Mouse (Mus musculus) forebrain, embryonic 14.5 days (tissue): ENCODE results near the gene Shank3. TPM values are rescaled to one million over a fixed set of nuclear protein-coding genes. Genes with fewer than 3 reads are reported as not detected.

Experiments used
- ATAC-seq: fragments of 200-750 bp; cut with Nextera tagmentation; 2 replicates; pipeline ENCODE4 v1.8.0; 2017; ENCODE audit warnings: mild to moderate bottlenecking, moderate library complexity
- DNase-seq: peaks from one replicate; pipeline ENCODE4 v3.0.0-alpha.2; 2015; ENCODE audit warnings: low spot score
- H3K27ac ChIP-seq: fragments of 300-500 bp; sonication (generic); 2 replicates; pipeline ENCODE4 v1.5.1; 2014; ENCODE audit warnings: low read depth, mild to moderate bottlenecking, control low read depth, low read length, moderate library complexity
- H3K27me3 ChIP-seq: fragments of 300-500 bp; sonication (generic); replicated peaks from 2 replicates; pipeline ENCODE4 v1.6.1; 2014; ENCODE audit warnings: low read length, control low read depth, mixed read lengths; ENCODE audit not compliant: control insufficient read depth, insufficient read depth
- H3K36me3 ChIP-seq: fragments of 300-500 bp; sonication (generic); 2 replicates; pipeline ENCODE4 v1.6.1; 2014; ENCODE audit warnings: low read length, control low read depth; ENCODE audit not compliant: control insufficient read depth, insufficient read depth
- H3K4me1 ChIP-seq: fragments of 300-500 bp; sonication (generic); 2 replicates; pipeline ENCODE4 v1.6.1; 2014; ENCODE audit warnings: antibody characterized with exemption, low read length, control low read depth; ENCODE audit not compliant: control insufficient read depth, insufficient read depth
- H3K4me2 ChIP-seq: fragments of 300-500 bp; sonication (generic); 2 replicates; pipeline ENCODE4 v1.6.1; 2014; ENCODE audit warnings: mild to moderate bottlenecking, control low read depth, low read length
- H3K4me3 ChIP-seq: fragments of 300-500 bp; sonication (generic); 2 replicates; pipeline ENCODE4 v1.5.1; 2014; ENCODE audit warnings: low read depth, low read length, control low read depth
- H3K9ac ChIP-seq: fragments of 300-500 bp; sonication (generic); 2 replicates; pipeline ENCODE4 v1.6.1; 2014; ENCODE audit warnings: mild to moderate bottlenecking, low read length, control low read depth, moderate library complexity
- H3K9me3 ChIP-seq: fragments of 300-500 bp; sonication (generic); replicated peaks from 2 replicates; pipeline ENCODE4 v1.6.1; 2016; ENCODE audit warnings: low read length, control low read depth, mixed read lengths; ENCODE audit not compliant: control insufficient read depth
- WGBS: fragments of 180-500 bp; shearing (Covaris S2); extraction: QIAGEN DNeasy Blood & Tissue Kit; methylation state at CpG from one replicate; pipeline ENCODE4 v1.1.7; 2014; 5-methylcytosine and 5-hydroxymethylcytosine counted together
- polyA plus RNA-seq: library from polyadenylated mRNA; unstranded; fragments of >200 nt; fragmentation: Nextera tagmentation; extraction: Ambion mirVana; gene quantifications from 2 replicates; pipeline ENCODE4 v1.2.1, GENCODE M21; 2014

The Shank3 gene
- polyA plus RNA-seq, 1 experiment from 2014 or later = 4.8 TPM

DNA sequence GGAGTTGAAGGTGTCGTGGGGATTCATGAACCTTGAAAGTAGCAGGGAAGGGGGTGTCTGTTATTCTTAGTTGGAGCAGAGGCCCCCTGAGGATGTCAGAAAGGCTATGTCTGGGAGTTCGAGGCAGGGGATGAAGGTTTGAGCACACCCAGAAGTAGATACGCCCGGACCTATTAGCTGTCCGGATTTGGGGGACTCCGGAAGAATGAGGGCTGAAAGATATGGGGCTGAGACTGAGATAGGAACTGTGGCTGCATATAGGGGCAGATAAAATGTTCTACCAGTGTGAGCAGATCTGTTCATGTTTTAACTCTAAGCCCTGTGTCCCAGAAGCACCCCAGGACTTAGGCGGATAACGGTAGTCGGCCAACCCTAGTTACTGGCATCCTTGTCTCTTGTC lies 5.4 kb downstream of the Shank3 start:
- no peak overlapping the region for H3K4me3 ChIP-seq
- DNase-seq = no peak
- H3K27me3 ChIP-seq = peaks cover 3% of the 10 kb centered on the region; the same call in 1 of the 2 replicates
- H3K36me3 ChIP-seq = peaks cover 10% of the 10 kb centered on the region; the same call in 1 of the 2 replicates
- H3K9ac ChIP-seq = no peak overlapping the region
- no peaks in the 10 kb centered on the region for H3K4me1 ChIP-seq
- no peaks in the 10 kb centered on the region for H3K9me3 ChIP-seq
- no peak overlapping the region for H3K27ac ChIP-seq
- 95% methylated on average over 9 of the region's 9 CpGs for WGBS
- no peak overlapping the region for H3K4me2 ChIP-seq
- no peak for ATAC-seq

DNA sequence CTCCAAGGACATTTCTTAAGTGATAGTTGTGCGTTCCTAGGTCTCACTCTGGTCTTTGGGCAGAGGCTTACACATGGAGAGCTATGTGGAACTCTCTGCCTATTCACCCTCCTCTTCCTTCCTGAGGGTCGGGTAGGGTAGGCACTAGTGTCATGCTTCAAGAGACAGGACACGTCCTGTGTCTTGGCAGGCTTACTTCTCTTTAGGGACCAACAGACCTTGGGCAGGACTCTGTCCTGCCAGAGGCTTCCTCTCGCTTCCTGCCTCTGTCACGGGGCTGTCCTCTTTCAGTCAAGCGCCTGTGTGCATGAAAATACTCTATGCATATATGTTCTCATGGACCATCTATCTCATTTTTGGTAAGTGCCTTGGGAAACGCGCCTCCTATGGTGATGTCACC lies 8.3 kb downstream of the Shank3 start:
- WGBS = 92% methylated on average over 8 of the region's 8 CpGs

DNA sequence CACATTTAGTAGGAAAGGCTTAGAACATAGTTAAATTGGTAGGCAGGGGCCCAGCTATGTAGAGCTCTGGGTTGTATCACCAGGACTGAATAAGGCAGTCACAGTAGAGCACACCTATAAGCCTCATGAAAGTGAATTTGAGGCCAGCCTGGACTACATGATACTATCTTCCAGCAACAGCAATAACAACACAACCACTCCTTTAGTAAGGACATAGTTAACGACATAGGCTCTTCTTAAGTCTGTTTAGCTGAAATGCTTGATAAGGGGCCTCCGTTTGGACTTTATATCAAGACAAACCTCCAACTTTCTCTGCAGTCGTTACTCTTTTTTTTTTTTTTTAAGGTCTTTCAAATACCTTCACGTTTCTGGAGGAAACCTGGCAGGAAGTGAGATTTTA lies 13.3 kb downstream of the Shank3 start:
- no peak overlapping the region for H3K4me2 ChIP-seq
- H3K4me3 ChIP-seq = no peak overlapping the region
- no peaks in the 10 kb centered on the region for H3K27me3 ChIP-seq
- H3K27ac ChIP-seq = no peak overlapping the region
- no peak for DNase-seq
- H3K9ac ChIP-seq = no peak overlapping the region
- H3K4me1 ChIP-seq = no peaks in the 10 kb centered on the region
- no peaks in the 10 kb centered on the region for H3K9me3 ChIP-seq
- no peak for ATAC-seq
- H3K36me3 ChIP-seq = no peaks in the 10 kb centered on the region
- 74% methylated on average over 4 of the region's 4 CpGs for WGBS

More for the DNA sequence above, 8.3 kb downstream of the Shank3 start:
- DNase-seq = no peak
- Histone ChIP-seq H3K9me3 (no peaks in the 10 kb centered on the region), H3K27me3 (no peaks in the 10 kb centered on the region), H3K4me1 (no peaks in the 10 kb centered on the region), H3K4me2 (no peak overlapping the region), H3K4me3 (no peak overlapping the region), H3K27ac (no peak overlapping the region), H3K9ac (no peak overlapping the region), H3K36me3 (peaks cover 10% of the 10 kb centered on the region; the same call in 1 of the 2 replicates)
- no peak for ATAC-seq

DNA sequence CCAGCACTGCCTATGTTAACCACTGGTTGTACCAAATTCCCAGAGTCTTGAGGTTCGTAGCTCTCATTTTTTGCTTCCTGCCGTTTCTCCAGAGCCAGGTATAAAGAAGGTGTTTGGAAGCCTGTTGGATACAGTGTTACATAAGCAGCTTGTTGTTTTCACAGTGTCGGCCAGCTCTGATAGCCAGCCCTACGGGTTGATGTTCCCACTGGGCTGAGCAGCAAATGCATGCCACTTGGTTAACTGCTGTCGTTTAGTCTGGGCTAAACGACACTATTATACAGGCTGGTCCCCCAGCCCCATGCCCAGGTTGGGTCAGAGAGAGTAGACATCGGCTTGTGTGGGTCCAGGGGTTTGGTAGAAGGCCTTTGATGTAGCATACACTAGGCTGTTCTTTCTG lies 22.5 kb downstream of the Shank3 start:
- 82% methylated on average over 7 of the region's 7 CpGs for WGBS
- no peak for DNase-seq
- no peak for ATAC-seq

DNA sequence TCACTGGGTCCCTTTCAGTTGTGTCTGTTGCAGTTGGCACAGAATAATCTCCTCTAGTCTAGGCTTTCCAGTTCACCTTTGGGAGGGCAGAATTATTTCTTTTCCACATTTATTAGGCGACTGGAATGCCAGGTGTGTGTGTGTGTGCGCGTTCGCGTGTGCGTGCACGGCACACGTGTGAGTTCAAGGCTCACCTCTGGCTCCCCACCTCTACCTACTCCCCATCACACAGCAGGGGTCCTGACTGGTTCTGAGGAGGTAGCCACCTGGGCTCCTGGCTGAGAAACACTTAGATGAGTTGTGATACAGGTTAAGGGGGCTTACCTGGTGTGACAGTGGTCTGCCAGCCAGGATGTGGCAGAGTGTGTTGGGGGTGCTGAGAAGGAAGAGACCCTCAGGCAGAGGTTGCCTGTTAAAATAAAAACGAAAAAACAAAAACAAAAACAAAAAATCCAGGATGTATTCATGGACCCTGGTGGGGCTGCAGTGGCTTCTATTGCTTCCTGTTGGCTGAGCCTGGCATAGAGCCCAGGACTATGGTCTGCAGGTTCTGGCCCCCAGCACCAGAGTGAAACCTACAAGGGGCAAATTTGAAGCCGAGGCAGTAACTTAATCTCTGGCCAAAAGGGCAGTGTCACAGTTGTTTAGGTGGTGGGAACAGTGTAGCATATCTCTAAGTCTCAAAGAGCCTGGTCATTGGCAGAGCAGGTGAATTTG lies 23.3 kb downstream of the Shank3 start:
- DNase-seq = no peak
- no peak overlapping the region for H3K27ac ChIP-seq
- no peak overlapping the region; the same call in 1 of the 2 replicates for H3K9ac ChIP-seq
- ATAC-seq = no peak
- H3K9me3 ChIP-seq = no peaks in the 10 kb centered on the region
- peak overlapping the region; percentile 98; the same call in 1 of the 2 replicates for H3K4me2 ChIP-seq
- 85% methylated on average over 10 of the region's 10 CpGs for WGBS
- H3K27me3 ChIP-seq = peaks cover 12% of the 10 kb centered on the region; the same call in 1 of the 2 replicates
- no peaks in the 10 kb centered on the region for H3K36me3 ChIP-seq
- H3K4me3 ChIP-seq = peak overlapping the region; percentile 36; the same call in 1 of the 2 replicates
- H3K4me1 ChIP-seq = no peaks in the 10 kb centered on the region; the same call in 1 of the 2 replicates

More for the DNA sequence above, 22.5 kb downstream of the Shank3 start:
- Histone ChIP-seq H3K4me2 (no peak overlapping the region), H3K27ac (no peak overlapping the region), H3K4me1 (no peaks in the 10 kb centered on the region; the same call in 1 of the 2 replicates), H3K4me3 (no peak overlapping the region), H3K27me3 (peaks cover 12% of the 10 kb centered on the region; the same call in 1 of the 2 replicates), H3K36me3 (no peaks in the 10 kb centered on the region), H3K9ac (no peak overlapping the region), H3K9me3 (no peaks in the 10 kb centered on the region)

DNA sequence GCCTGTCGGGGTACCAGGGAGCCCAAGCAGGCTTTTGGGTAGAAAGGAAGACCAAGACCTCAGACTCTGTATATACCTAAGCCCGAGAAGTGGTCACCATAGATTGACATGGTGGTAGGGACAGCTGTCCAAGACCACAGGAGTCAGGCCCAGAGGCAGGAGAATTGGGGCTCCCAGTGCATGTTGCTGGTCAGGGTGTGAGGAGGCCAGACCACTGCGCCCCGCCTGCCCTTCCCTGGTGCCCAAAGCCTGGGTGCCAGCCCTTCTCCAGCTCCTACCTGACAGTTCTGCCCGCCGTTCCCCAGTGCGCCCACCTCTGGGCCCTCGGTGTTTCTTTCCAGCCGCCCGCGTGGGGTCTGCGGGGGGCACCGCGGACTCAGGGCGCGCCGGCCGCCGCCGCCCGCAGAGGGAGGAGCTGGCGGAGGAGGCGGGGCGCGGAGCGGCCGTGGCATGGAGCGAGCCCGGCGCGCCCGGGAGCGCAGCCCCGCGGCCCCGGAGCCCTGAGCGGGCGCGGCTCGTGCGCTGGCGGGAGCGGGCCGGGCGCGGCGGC lies 23.9 kb downstream of the Shank3 start:
- Histone ChIP-seq H3K27me3 (peaks cover 12% of the 10 kb centered on the region; the same call in 1 of the 2 replicates), H3K4me3 (peak overlapping the region; percentile 36), H3K9me3 (no peaks in the 10 kb centered on the region), H3K27ac (no peak overlapping the region), H3K4me1 (no peaks in the 10 kb centered on the region; the same call in 1 of the 2 replicates), H3K36me3 (no peaks in the 10 kb centered on the region), H3K4me2 (peak overlapping the region; percentile 98), H3K9ac (peak overlapping the region; percentile 58; the same call in 1 of the 2 replicates)
- DNase-seq (peak; percentile 39), ATAC-seq (peak; percentile 69)
- WGBS = 8% methylated on average over 42 of the region's 47 CpGs

DNA sequence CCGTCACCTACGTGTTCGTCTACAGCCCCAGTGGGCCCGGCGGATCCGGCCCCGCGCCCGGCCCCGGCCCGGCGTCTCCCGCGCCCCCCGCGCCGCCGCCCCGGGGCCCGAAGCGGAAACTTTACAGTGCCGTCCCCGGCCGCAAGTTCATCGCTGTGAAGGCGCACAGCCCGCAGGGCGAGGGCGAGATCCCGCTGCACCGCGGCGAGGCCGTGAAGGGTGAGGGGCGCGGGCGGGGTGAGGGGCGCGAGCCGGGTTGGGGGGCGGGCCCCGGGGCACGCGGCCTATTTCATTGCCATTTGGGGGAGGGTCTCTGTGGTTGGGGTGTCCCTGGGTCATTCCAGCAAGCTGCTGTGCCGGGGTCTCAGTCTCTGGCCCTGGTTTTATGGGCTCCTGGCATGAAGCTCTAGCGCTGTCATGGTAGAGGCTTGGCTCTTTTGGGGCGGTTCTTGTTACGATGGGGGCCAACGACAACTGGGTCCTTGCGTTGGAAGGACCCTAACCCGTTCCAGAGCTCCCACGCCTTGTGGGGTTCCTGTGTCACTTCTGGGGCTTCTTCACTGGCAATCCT lies 24.7 kb downstream of the Shank3 start:
- Histone ChIP-seq H3K9me3 (no peaks in the 10 kb centered on the region), H3K4me3 (peak overlapping the region; percentile 53), H3K36me3 (no peaks in the 10 kb centered on the region), H3K9ac (peak overlapping the region; percentile 58), H3K27ac (no peak overlapping the region), H3K4me1 (no peaks in the 10 kb centered on the region; the same call in 1 of the 2 replicates), H3K27me3 (peaks cover 12% of the 10 kb centered on the region; the same call in 1 of the 2 replicates), H3K4me2 (peak overlapping the region; percentile 98)
- 0 out of 2 replicates have a peak, but pooled peaks have one; percentile 19 for ATAC-seq
- 7% methylated on average over 20 of the region's 52 CpGs for WGBS
- no peak for DNase-seq

DNA sequence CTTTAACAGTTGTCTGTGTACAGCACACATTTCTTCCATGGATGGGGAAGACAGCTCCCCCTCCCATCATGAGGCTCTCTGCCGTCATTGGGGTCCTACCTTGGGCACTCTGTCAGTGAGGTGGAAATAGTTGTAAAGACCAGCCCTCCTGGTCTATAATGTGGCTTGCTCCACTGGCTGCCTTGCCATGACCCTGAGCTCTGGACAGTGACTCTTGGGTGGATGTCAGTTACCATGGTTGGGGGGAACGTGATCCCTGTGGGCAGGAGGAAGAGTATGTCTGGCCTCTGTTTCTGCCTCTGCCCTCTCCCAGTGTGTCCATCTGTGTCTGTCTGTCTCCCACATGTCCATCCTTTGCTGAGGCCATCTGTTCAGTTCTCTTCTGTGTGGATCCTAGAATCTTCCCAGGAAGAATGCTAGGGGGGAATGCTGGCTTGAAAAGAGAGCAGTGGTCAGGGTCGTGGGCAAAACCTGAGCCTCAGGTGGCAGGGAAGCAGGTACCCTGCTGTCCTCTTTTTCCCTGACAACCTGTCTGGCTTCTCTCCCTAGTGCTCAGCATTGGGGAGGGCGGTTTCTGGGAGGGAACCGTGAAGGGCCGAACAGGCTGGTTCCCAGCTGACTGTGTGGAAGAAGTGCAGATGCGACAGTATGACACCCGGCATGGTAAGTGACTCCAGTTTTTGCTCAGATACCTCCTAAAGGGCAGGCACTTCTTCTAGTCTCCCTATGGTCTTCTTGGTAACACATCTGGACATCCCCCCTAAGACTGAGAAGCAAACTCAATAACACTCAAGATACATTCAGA lies 25.4 kb downstream of the Shank3 start:
- ATAC-seq = no peak
- H3K27ac ChIP-seq = no peak overlapping the region
- DNase-seq = no peak
- no peaks in the 10 kb centered on the region; the same call in 1 of the 2 replicates for H3K4me1 ChIP-seq
- H3K4me3 ChIP-seq = peak overlapping the region; percentile 53; the same call in 1 of the 2 replicates
- no peak overlapping the region for H3K9ac ChIP-seq
- no peaks in the 10 kb centered on the region for H3K9me3 ChIP-seq
- peak overlapping the region; percentile 98 for H3K4me2 ChIP-seq
- no peaks in the 10 kb centered on the region for H3K36me3 ChIP-seq
- H3K27me3 ChIP-seq = peaks cover 12% of the 10 kb centered on the region; the same call in 1 of the 2 replicates
- 72% methylated on average over 8 of the region's 8 CpGs for WGBS
